Mouse (Mus musculus): ENCODE data around the gene Dab1. TPM values are rescaled to one million over a fixed set of nuclear protein-coding genes. Genes with fewer than 3 reads are reported as not detected.

The Dab1 gene
- total and polyA plus RNA-seq, 2 experiments, result 0.02 to 0.09 TPM

DNA sequence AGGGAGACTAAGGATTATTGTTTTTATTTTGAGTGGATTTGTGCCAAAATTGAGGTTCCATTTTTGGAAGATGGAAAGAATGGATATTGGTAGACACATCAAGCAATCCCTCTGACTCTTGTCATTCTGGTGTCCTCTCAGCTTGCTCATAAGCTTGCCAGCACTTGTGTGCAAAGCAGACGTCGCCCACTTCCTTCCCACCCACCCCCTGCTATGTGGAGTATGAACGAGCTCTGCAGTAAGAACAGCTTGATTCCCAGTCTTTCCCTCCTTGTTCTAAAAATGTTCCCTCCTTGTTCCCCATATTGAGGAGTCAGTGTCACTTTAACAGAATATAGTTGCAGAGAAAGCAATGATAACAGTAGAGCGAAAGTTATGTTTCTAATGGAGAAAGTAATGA is 11.0 kb downstream of the Dab1 start:
- no peak overlapping the region for H3K27ac ChIP-seq (replicated peaks; ENCODE audit: insufficient read depth, low read depth, low read length)
- no peaks in the 10 kb centered on the region for H3K36me3 ChIP-seq (ENCODE audit: control insufficient read depth, insufficient read depth, low read length)
- 76% methylated on average over 4 of the region's 4 CpGs for WGBS

DNA sequence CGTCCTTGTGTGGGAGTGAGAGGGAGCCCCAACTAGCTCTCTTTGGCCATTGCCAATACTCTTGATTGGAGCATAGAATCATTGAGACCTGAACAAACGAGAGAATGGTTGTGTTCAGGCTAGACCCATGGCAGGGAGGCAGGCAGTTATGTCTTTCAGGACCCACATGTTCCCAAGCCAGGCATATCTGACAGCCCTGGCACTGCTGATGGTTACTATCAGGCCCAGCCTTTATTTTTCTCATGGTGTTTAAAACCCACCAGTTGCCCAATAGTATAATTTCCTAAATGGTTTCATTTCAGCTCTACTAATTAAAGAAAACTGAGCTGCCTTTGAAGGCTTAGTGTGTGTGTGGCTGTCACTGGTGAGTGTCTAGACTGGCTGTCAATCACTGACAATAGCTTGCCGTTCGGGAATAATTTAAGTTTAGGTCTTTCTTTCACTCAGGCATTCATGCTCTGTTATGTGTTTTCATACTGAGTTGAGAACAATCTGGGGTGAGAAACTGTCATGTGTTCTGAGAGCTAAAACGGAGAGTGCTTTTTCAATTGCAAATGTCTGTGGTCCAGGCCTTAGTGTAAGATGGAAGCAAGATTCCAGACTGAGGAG is 17.1 kb downstream of the Dab1 start:
- DNase-seq (ENCODE audit: extremely low read depth, low read depth, low spot score), result no peak
- no peak overlapping the region for H3K4me3 ChIP-seq (ENCODE audit: insufficient read depth, low read depth, low read length)
- WGBS, result 74% methylated on average over 5 of the region's 5 CpGs
- no peak overlapping the region for H3K9ac ChIP-seq (ENCODE audit: low read depth, low read length)
- H3K36me3 ChIP-seq (ENCODE audit: control insufficient read depth, insufficient read depth, low read length), result no peaks in the 10 kb centered on the region
- H3K79me2 ChIP-seq (ENCODE audit: control insufficient read depth, insufficient read depth, low read length), result no peaks in the 10 kb centered on the region
- no peaks in the 10 kb centered on the region for H3K4me1 ChIP-seq (ENCODE audit: control insufficient read depth, insufficient read depth, low read length)
- TF ChIP-seq CTCF (IDR thresholded peaks at IDR 0.05; ENCODE audit: low read depth, low read length) (no peak), POLR2A (IDR thresholded peaks at IDR 0.05; ENCODE audit: extremely low read depth, insufficient read depth, low read length) (no peak)
- no peak overlapping the region for H3K27ac ChIP-seq (replicated peaks; ENCODE audit: insufficient read depth, low read depth, low read length)
- H3K27me3 ChIP-seq (ENCODE audit: control insufficient read depth, insufficient read depth, low read length), result no peaks in the 10 kb centered on the region

More for the DNA sequence above, 11.0 kb downstream of the Dab1 start:
- Histone ChIP-seq H3K27me3 (ENCODE audit: control insufficient read depth, insufficient read depth, low read length) (no peaks in the 10 kb centered on the region), H3K4me1 (ENCODE audit: control insufficient read depth, insufficient read depth, low read length) (no peaks in the 10 kb centered on the region), H3K4me3 (ENCODE audit: insufficient read depth, low read depth, low read length) (no peak overlapping the region), H3K9ac (ENCODE audit: low read depth, low read length) (no peak overlapping the region), H3K79me2 (ENCODE audit: control insufficient read depth, insufficient read depth, low read length) (no peaks in the 10 kb centered on the region)
- no peak for DNase-seq (ENCODE audit: extremely low read depth, low read depth, low spot score)
- TF ChIP-seq CTCF (IDR thresholded peaks at IDR 0.05; ENCODE audit: low read depth, low read length) (no peak), POLR2A (IDR thresholded peaks at IDR 0.05; ENCODE audit: extremely low read depth, insufficient read depth, low read length) (no peak)

GRCm38 (mm10) chr4:103648209-103648896 is 29.2 kb downstream of the Dab1 start:
- no peaks in the 10 kb centered on the region for H3K4me1 ChIP-seq (ENCODE audit: control insufficient read depth, insufficient read depth, low read length)
- no peak for DNase-seq (ENCODE audit: extremely low read depth, low read depth, low spot score)
- no peaks in the 10 kb centered on the region for H3K79me2 ChIP-seq (ENCODE audit: control insufficient read depth, insufficient read depth, low read length)
- TF ChIP-seq POLR2A (IDR thresholded peaks at IDR 0.05; ENCODE audit: extremely low read depth, insufficient read depth, low read length) (no peak), CTCF (IDR thresholded peaks at IDR 0.05; ENCODE audit: low read depth, low read length) (no peak)
- H3K36me3 ChIP-seq (ENCODE audit: control insufficient read depth, insufficient read depth, low read length), result no peaks in the 10 kb centered on the region
- no peak overlapping the region for H3K27ac ChIP-seq (replicated peaks; ENCODE audit: insufficient read depth, low read depth, low read length)
- H3K9ac ChIP-seq (ENCODE audit: low read depth, low read length), result no peak overlapping the region
- no peaks in the 10 kb centered on the region for H3K27me3 ChIP-seq (ENCODE audit: control insufficient read depth, insufficient read depth, low read length)
- WGBS, result 73% methylated on average over 9 of the region's 9 CpGs
- H3K4me3 ChIP-seq (ENCODE audit: insufficient read depth, low read depth, low read length), result no peak overlapping the region

DNA sequence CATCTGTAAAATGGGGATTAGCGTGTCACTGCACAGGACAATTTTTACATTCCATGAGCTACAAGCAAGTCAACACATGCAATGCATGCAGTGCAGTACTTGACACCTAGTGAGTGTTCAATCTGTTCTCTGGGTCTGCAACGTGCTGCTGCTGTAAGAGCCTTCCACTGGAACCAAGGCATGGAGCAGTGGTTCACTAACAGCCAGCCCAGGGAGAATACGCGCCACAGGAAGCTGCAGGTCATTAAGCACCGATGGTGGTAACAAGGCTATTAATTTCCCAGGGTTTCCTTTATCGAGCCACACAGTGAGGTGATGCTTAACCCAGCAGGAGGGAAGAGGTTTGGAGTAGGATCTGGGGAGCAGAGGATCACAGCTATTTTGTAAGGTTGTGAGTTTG is 36.6 kb downstream of the Dab1 start:
- no peaks in the 10 kb centered on the region for H3K79me2 ChIP-seq (ENCODE audit: control insufficient read depth, insufficient read depth, low read length)
- H3K9ac ChIP-seq (ENCODE audit: low read depth, low read length), result no peak overlapping the region
- H3K27me3 ChIP-seq (ENCODE audit: control insufficient read depth, insufficient read depth, low read length), result no peaks in the 10 kb centered on the region
- TF ChIP-seq CTCF (IDR thresholded peaks at IDR 0.05; ENCODE audit: low read depth, low read length) (no peak), POLR2A (IDR thresholded peaks at IDR 0.05; ENCODE audit: extremely low read depth, insufficient read depth, low read length) (no peak)
- H3K4me3 ChIP-seq (ENCODE audit: insufficient read depth, low read depth, low read length), result no peak overlapping the region
- no peak overlapping the region for H3K27ac ChIP-seq (replicated peaks; ENCODE audit: insufficient read depth, low read depth, low read length)
- H3K36me3 ChIP-seq (ENCODE audit: control insufficient read depth, insufficient read depth, low read length), result no peaks in the 10 kb centered on the region
- H3K4me1 ChIP-seq (ENCODE audit: control insufficient read depth, insufficient read depth, low read length), result no peaks in the 10 kb centered on the region
- DNase-seq (ENCODE audit: extremely low read depth, low read depth, low spot score), result no peak
- 46% methylated on average over 6 of the region's 6 CpGs for WGBS

- Histone ChIP-seq H3K36me3 (ENCODE audit: control insufficient read depth, insufficient read depth, low read length) (no peaks in the 10 kb centered on the region), H3K79me2 (ENCODE audit: control insufficient read depth, insufficient read depth, low read length) (no peaks in the 10 kb centered on the region), H3K27me3 (ENCODE audit: control insufficient read depth, insufficient read depth, low read length) (no peaks in the 10 kb centered on the region), H3K9ac (ENCODE audit: low read depth, low read length) (no peak overlapping the region), H3K4me3 (ENCODE audit: insufficient read depth, low read depth, low read length) (no peak overlapping the region), H3K27ac (replicated peaks; ENCODE audit: insufficient read depth, low read depth, low read length) (no peak overlapping the region), H3K4me1 (ENCODE audit: control insufficient read depth, insufficient read depth, low read length) (no peaks in the 10 kb centered on the region)
- DNase-seq (ENCODE audit: extremely low read depth, low read depth, low spot score), result no peak
- WGBS, result 57% methylated on average over 1 of the region's 1 CpGs
- no peak for TF ChIP-seq POLR2A (IDR thresholded peaks at IDR 0.05; ENCODE audit: extremely low read depth, insufficient read depth, low read length)
- TF ChIP-seq CTCF (IDR thresholded peaks at IDR 0.05; ENCODE audit: low read depth, low read length), result no peak
Measured at GRCm38 (mm10) chr4:103661386-103661785, 42.2 kb downstream of the Dab1 start.

DNA sequence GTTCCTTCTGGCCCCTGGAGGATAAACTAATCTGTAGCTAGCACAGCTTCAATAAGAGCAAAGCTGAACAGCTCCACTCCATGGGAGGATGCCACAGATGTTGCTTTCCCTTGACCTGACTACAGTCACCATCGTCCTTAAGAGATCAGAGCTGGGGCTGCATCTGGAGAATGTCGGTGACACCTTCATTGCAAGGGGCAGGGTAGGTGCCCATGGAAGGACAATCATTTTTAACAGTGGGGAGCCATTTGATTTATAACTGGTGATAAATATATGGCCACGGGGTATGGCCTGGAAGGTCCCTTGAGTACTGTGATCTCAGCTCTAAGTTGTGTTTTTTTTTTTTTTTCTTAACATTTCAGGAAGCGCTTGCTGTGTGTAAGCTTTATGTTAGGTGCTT is 48.3 kb downstream of the Dab1 start:
- Histone ChIP-seq H3K79me2 (ENCODE audit: control insufficient read depth, insufficient read depth, low read length) (no peaks in the 10 kb centered on the region), H3K4me1 (ENCODE audit: control insufficient read depth, insufficient read depth, low read length) (no peaks in the 10 kb centered on the region), H3K27ac (replicated peaks; ENCODE audit: insufficient read depth, low read depth, low read length) (no peak overlapping the region), H3K9ac (ENCODE audit: low read depth, low read length) (no peak overlapping the region), H3K27me3 (ENCODE audit: control insufficient read depth, insufficient read depth, low read length) (no peaks in the 10 kb centered on the region), H3K4me3 (ENCODE audit: insufficient read depth, low read depth, low read length) (no peak overlapping the region), H3K36me3 (ENCODE audit: control insufficient read depth, insufficient read depth, low read length) (no peaks in the 10 kb centered on the region)
- WGBS, result 79% methylated on average over 4 of the region's 4 CpGs
- no peak for DNase-seq (ENCODE audit: extremely low read depth, low read depth, low spot score)
- TF ChIP-seq POLR2A (IDR thresholded peaks at IDR 0.05; ENCODE audit: extremely low read depth, insufficient read depth, low read length) (no peak), CTCF (IDR thresholded peaks at IDR 0.05; ENCODE audit: low read depth, low read length) (no peak)
